9 mouse cellular contexts compared by ENCODE assay signal in genomic region chr11:48852190-48852589, GRCm38 (mm10). TPM values are rescaled to one million over a fixed set of nuclear protein-coding genes. Genes with fewer than 3 reads are reported as not detected.
DNase-seq lines count a peak whose midpoint lies in the region; ATAC-seq and TF ChIP-seq lines count a peak whose summit lies in the region.
"Had no signal": no experiment of that assay in that cellular context is flagged by ENCODE, and none has a peak within 500 bp of the region (broad histone marks: within the 10 kb centered on the region; RNA-seq: fewer than 3 reads in every experiment).

No protein-coding gene starts in this region.

- no peak overlapping the region for H3K27ac ChIP-seq in heart, embryonic 11.5 days (ENCODE audit: low read depth, low read length)
- H3K27ac ChIP-seq in forebrain, embryonic 10.5 days, result no peak overlapping the region
- H3K27ac ChIP-seq in limb, embryonic 14.5 days (replicated peaks; ENCODE audit: low read depth, low read length), result no peak overlapping the region
- no peak overlapping the region for H3K27ac ChIP-seq in thymus, adult 2 months (ENCODE audit: control insufficient read depth, insufficient read depth, low read length)

- no peak for TF ChIP-seq POLR2A in limb, embryonic 14.5 days (IDR thresholded peaks at IDR 0.05; ENCODE audit: borderline replicate concordance, extremely low read depth, insufficient read depth, insufficient read length)
- TF ChIP-seq POLR2A in thymus, adult 2 months (IDR thresholded peaks at IDR 0.05; ENCODE audit: control insufficient read depth, extremely low read depth, insufficient read depth, low read length, poor library complexity), result no peak

- H3K27me3 ChIP-seq in heart, embryonic 11.5 days (ENCODE audit: control insufficient read depth, insufficient read depth, low read length), result peaks cover 14% of the 10 kb centered on the region
- H3K27me3 ChIP-seq in forebrain, embryonic 10.5 days (ENCODE audit: poor library complexity, severe bottlenecking), result peaks cover 45% of the 10 kb centered on the region
- no peaks in the 10 kb centered on the region; the same call in 1 of the 2 replicates for H3K27me3 ChIP-seq in limb, embryonic 14.5 days (ENCODE audit: control insufficient read depth, insufficient read depth, low read length)
- H3K27me3 ChIP-seq in thymus, adult 2 months (ENCODE audit: control insufficient read depth, insufficient read depth, low read length), result no peaks in the 10 kb centered on the region

- H3K9ac ChIP-seq in heart, embryonic 11.5 days (ENCODE audit: low read depth, low read length), result no peak overlapping the region
- no peak overlapping the region for H3K9ac ChIP-seq in limb, embryonic 14.5 days (ENCODE audit: low read depth, low read length, severe bottlenecking)

- H3K9me3 ChIP-seq in heart, embryonic 11.5 days (replicated peaks; ENCODE audit: control insufficient read depth, low read length), result peaks cover 3% of the 10 kb centered on the region; the same call in 1 of the 2 replicates
- H3K9me3 ChIP-seq in forebrain, embryonic 10.5 days, result peaks cover 8% of the 10 kb centered on the region; the same call in 1 of the 2 replicates
- H3K9me3 ChIP-seq in limb, embryonic 14.5 days (ENCODE audit: control insufficient read depth, low read length), result no peaks in the 10 kb centered on the region

- ATAC-seq in heart, embryonic 11.5 days (replicated peaks; ENCODE audit: insufficient number of reproducible peaks, low FRiP score, low TSS enrichment), result no peak
- no peak for ATAC-seq in limb, embryonic 14.5 days (ENCODE audit: low FRiP score, low read depth)

- peak overlapping the region; percentile 72; the same call in 1 of the 2 replicates for H3K4me3 ChIP-seq in heart, embryonic 11.5 days (ENCODE audit: low read depth, low read length)
- H3K4me3 ChIP-seq in forebrain, embryonic 10.5 days, result peak overlapping the region; percentile 70; the same call in 1 of the 2 replicates
- H3K4me3 ChIP-seq in limb, embryonic 14.5 days (replicated peaks; ENCODE audit: low read length), result peak overlapping the region; percentile 55; the same call in 1 of the 2 replicates
- no peak overlapping the region for H3K4me3 ChIP-seq in thymus, adult 2 months (ENCODE audit: control insufficient read depth, insufficient read depth, low read length)

- 73% methylated on average over 4 of the region's 4 CpGs for WGBS in heart, embryonic 11.5 days (ENCODE audit: insufficient replicate concordance)
- WGBS in forebrain, embryonic 10.5 days, result 78% methylated on average over 4 of the region's 4 CpGs
- WGBS in limb, embryonic 14.5 days, result 76% methylated on average over 4 of the region's 4 CpGs
- WGBS in thymus, adult 2 months, result 89% methylated on average over 4 of the region's 4 CpGs

- peaks cover 11% of the 10 kb centered on the region; the same call in 1 of the 2 replicates for H3K4me1 ChIP-seq in heart, embryonic 11.5 days (ENCODE audit: control insufficient read depth, insufficient read depth, low read length)
- peaks cover 22% of the 10 kb centered on the region for H3K4me1 ChIP-seq in forebrain, embryonic 10.5 days
- H3K4me1 ChIP-seq in limb, embryonic 14.5 days (ENCODE audit: control insufficient read depth, insufficient read depth, low read length), result peaks cover 16% of the 10 kb centered on the region
- H3K4me1 ChIP-seq in thymus, adult 2 months (replicated peaks; ENCODE audit: control insufficient read depth, insufficient read depth, low read length), result peaks cover 21% of the 10 kb centered on the region

- TF ChIP-seq CTCF in thymus, adult 2 months (IDR thresholded peaks at IDR 0.05; ENCODE audit: borderline replicate concordance, control insufficient read depth, extremely low read depth, insufficient read depth, low read length, poor library complexity), result no peak

- peak overlapping the region; percentile 75 for H3K4me2 ChIP-seq in heart, embryonic 11.5 days
- H3K4me2 ChIP-seq in limb, embryonic 14.5 days (replicated peaks; ENCODE audit: low read depth, low read length, severe bottlenecking), result no peak overlapping the region

- no peak for DNase-seq in heart, adult 8-10 months (ENCODE audit: low spot score)
- DNase-seq in 3134 (ENCODE audit: extremely low read depth, insufficient read length, low spot score), result peak; percentile 27
- no peak for DNase-seq in forebrain, embryonic 10.5 days (ENCODE audit: extremely low spot score, low spot score)
- no peak for DNase-seq in limb, embryonic 14.5 days (ENCODE audit: low spot score)
- no peak for DNase-seq in thymus, adult 2 months
- no peak for DNase-seq in cerebellum, postnatal 25 days
- no peak for DNase-seq in ovary, postnatal 36 days (ENCODE audit: low spot score)
- DNase-seq: thymus, postnatal 14 days had no signal

- H3K36me3 ChIP-seq in heart, embryonic 11.5 days (ENCODE audit: control insufficient read depth, insufficient read depth, low read length), result no peaks in the 10 kb centered on the region
- H3K36me3 ChIP-seq in forebrain, embryonic 10.5 days (replicated peaks), result no peaks in the 10 kb centered on the region
- H3K36me3 ChIP-seq in limb, embryonic 14.5 days (ENCODE audit: control insufficient read depth, insufficient read depth, low read length), result no peaks in the 10 kb centered on the region
- H3K36me3 ChIP-seq in thymus, adult 2 months (ENCODE audit: control insufficient read depth, insufficient read depth, low read length), result no peaks in the 10 kb centered on the region

RNA-seq across cellular contexts. Expression of gene Irgm1, which starts 19.3 kb away (rescaled TPM):
- 4.9 and 5.9 TPM in 2 replicates for polyA plus RNA-seq in heart, embryonic 11.5 days (2014; fragmentation: Nextera tagmentation; extraction: Ambion mirVana)
- total RNA-seq in heart, adult 8-10 months (2022), result 10 to 100 TPM; 11.7 to 13.3 (median 12.1) TPM
- 1.2 and 1.6 TPM in 2 replicates for polyA plus RNA-seq in forebrain, embryonic 10.5 days (2016; fragmentation: Nextera tagmentation; extraction: Ambion mirVana)
- 3.7 and 4.1 TPM in 2 replicates for polyA plus RNA-seq in limb, embryonic 14.5 days (2012; rRNA removed)
- polyA plus RNA-seq in limb, embryonic 14.5 days (2014; fragmentation: Nextera tagmentation; extraction: Ambion mirVana), result 4.5 and 5.5 TPM in 2 replicates
- polyA plus RNA-seq in thymus, adult 2 months (2012; rRNA removed), result 17.7 and 20.0 TPM in 2 replicates

RNA-seq across cellular contexts. Expression of gene Gm12184, which starts 25.7 kb away (rescaled TPM):
- polyA plus RNA-seq in heart, embryonic 11.5 days (2014; fragmentation: Nextera tagmentation; extraction: Ambion mirVana), result 2.9 and 4.0 TPM in 2 replicates
- total RNA-seq in heart, adult 8-10 months (2022), result 1 to 10 TPM; 1.6 to 5.4 (median 3.7) TPM
- 2.3 and 4.3 TPM in 2 replicates for polyA plus RNA-seq in forebrain, embryonic 10.5 days (2016; fragmentation: Nextera tagmentation; extraction: Ambion mirVana)
- polyA plus RNA-seq in limb, embryonic 14.5 days (2012; rRNA removed), result 42.1 and 55.1 TPM in 2 replicates
- 7.9 and 14.8 TPM in 2 replicates for polyA plus RNA-seq in limb, embryonic 14.5 days (2014; fragmentation: Nextera tagmentation; extraction: Ambion mirVana)
- 8.1 and 20.2 TPM in 2 replicates for polyA plus RNA-seq in thymus, adult 2 months (2012; rRNA removed)

RNA-seq across cellular contexts. Expression of gene Trim7, which starts 26.2 kb away (rescaled TPM):
- polyA plus RNA-seq in heart, embryonic 11.5 days (2014; fragmentation: Nextera tagmentation; extraction: Ambion mirVana), result 0.43 and 0.70 TPM in 2 replicates
- total RNA-seq in heart, adult 8-10 months (2022), result 10 to 100 TPM; 15.6 to 31.7 (median 17.5) TPM
- polyA plus RNA-seq in forebrain, embryonic 10.5 days (2016; fragmentation: Nextera tagmentation; extraction: Ambion mirVana), result 0.07 and 0.31 TPM in 2 replicates
- polyA plus RNA-seq in limb, embryonic 14.5 days (2012; rRNA removed), result 2.6 and 2.9 TPM in 2 replicates
- 1.2 and 2.0 TPM in 2 replicates for polyA plus RNA-seq in limb, embryonic 14.5 days (2014; fragmentation: Nextera tagmentation; extraction: Ambion mirVana)
- 11.6 and 13.0 TPM in 2 replicates for polyA plus RNA-seq in thymus, adult 2 months (2012; rRNA removed)

RNA-seq across cellular contexts. Expression of gene Trim41, which starts 35.0 kb away (rescaled TPM):
- 3.3 and 3.7 TPM in 2 replicates for polyA plus RNA-seq in heart, embryonic 11.5 days (2014; fragmentation: Nextera tagmentation; extraction: Ambion mirVana)
- total RNA-seq in heart, adult 8-10 months (2022), result 10 to 100 TPM; 22.2 to 28.9 (median 23.8) TPM
- 4.0 and 4.6 TPM in 2 replicates for polyA plus RNA-seq in forebrain, embryonic 10.5 days (2016; fragmentation: Nextera tagmentation; extraction: Ambion mirVana)
- 51.5 and 52.4 TPM in 2 replicates for polyA plus RNA-seq in limb, embryonic 14.5 days (2012; rRNA removed)
- 5.5 and 7.0 TPM in 2 replicates for polyA plus RNA-seq in limb, embryonic 14.5 days (2014; fragmentation: Nextera tagmentation; extraction: Ambion mirVana)
- polyA plus RNA-seq in thymus, adult 2 months (2012; rRNA removed), result 41.7 and 41.9 TPM in 2 replicates

RNA-seq across cellular contexts. Expression of gene Gm5431, which starts 49.8 kb away (rescaled TPM):
- 0.16 TPM in 1 of 2 replicates, not detected in the other for polyA plus RNA-seq in heart, embryonic 11.5 days (2014; fragmentation: Nextera tagmentation; extraction: Ambion mirVana)
- total RNA-seq in heart, adult 8-10 months (2022), result 1 to 10 TPM in 2 of 4 experiments, under 1 TPM in 2; 0.47 to 1.2 (median 0.90) TPM
- polyA plus RNA-seq in forebrain, embryonic 10.5 days (2016; fragmentation: Nextera tagmentation; extraction: Ambion mirVana), result 0.06 TPM in 1 of 2 replicates, not detected in the other
- 0.16 and 0.19 TPM in 2 replicates for polyA plus RNA-seq in limb, embryonic 14.5 days (2012; rRNA removed)
- polyA plus RNA-seq in limb, embryonic 14.5 days (2014; fragmentation: Nextera tagmentation; extraction: Ambion mirVana), result 0.12 and 0.22 TPM in 2 replicates
- 0.34 and 0.47 TPM in 2 replicates for polyA plus RNA-seq in thymus, adult 2 months (2012; rRNA removed)
